Mouse (Mus musculus): ENCODE measurements around the gene Slc25a53.
"Not testable (repeated sequence)": the region's sequence is repeated elsewhere in the genome, so short reads cannot be mapped to it uniquely, and the experiment has no call there.

Gene Slc25a53

GRCm38 (mm10) chrX:136958300-136958699 is 79.8 kb downstream of the Slc25a53 start:
- DNase-seq: not testable (repeated sequence)

- DNase-seq: peak; percentile 85 to 93
These were observed 80.4 kb downstream of the Slc25a53 start for GRCm38 (mm10) chrX:136957583-136958279.

GRCm38 (mm10) chrX:136937985-136938384 is 100.1 kb downstream of the Slc25a53 start:
- no peak for DNase-seq

All from cerebellum, postnatal 14 days (tissue).